10 mouse cellular contexts compared by ENCODE assay signal in the genomic region with DNA sequence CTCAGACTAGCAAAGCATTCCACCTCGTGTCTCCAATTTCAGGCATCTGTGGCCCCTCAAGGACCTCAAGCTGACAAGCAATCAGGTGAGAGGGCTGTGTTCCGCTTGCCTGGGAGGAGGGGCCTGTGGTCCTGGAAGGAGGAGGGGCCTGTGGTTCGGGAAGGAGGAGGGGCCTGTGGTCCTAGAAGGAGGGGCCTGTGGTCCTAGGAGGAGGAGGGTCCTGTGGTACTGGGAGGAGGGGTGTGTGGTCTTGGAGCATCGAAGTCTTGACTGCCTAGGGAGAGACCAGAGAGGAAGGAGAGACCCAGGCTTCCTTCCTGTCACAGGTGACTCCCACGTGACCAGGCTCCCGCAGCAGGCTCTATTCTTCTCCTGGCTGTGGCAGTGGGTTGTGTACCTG. TPM values are rescaled to one million over a fixed set of nuclear protein-coding genes. Genes with fewer than 3 reads are reported as not detected.
DNase-seq lines count a peak whose midpoint lies in the region; ATAC-seq and TF ChIP-seq lines count a peak whose summit lies in the region.
"Had no signal": no experiment of that assay in that cellular context is flagged by ENCODE, and none has a peak within 500 bp of the region (broad histone marks: within the 10 kb centered on the region; RNA-seq: fewer than 3 reads in every experiment).

No protein-coding gene starts in this region.

- no peak for TF ChIP-seq CTCF in intestine, postnatal 0 days (IDR thresholded peaks at IDR 0.05; ENCODE audit: low read depth)

- H3K4me1 ChIP-seq in intestine, embryonic 14.5 days (replicated peaks; ENCODE audit: control insufficient read depth, insufficient read depth, low read length): no peaks in the 10 kb centered on the region
- H3K4me1 ChIP-seq in intestine, postnatal 0 days (replicated peaks; ENCODE audit: control insufficient read depth, insufficient read depth, low read length): no peaks in the 10 kb centered on the region
- H3K4me1 ChIP-seq in intestine, embryonic 16.5 days (ENCODE audit: control insufficient read depth, insufficient read depth, low read length): no peaks in the 10 kb centered on the region
- peaks cover 11% of the 10 kb centered on the region; the same call in 1 of the 2 replicates for H3K4me1 ChIP-seq in neural tube, embryonic 13.5 days (replicated peaks)

- no peak overlapping the region for H3K27ac ChIP-seq in intestine, embryonic 14.5 days (ENCODE audit: low read depth)
- H3K27ac ChIP-seq in intestine, postnatal 0 days (ENCODE audit: low read depth, low read length): no peak overlapping the region
- no peak overlapping the region for H3K27ac ChIP-seq in intestine, embryonic 16.5 days (ENCODE audit: low read length)
- H3K27ac ChIP-seq in neural tube, embryonic 13.5 days (replicated peaks): no peak overlapping the region

- no peak overlapping the region for H3K9ac ChIP-seq in intestine, embryonic 14.5 days (ENCODE audit: low read length)
- H3K9ac ChIP-seq in intestine, postnatal 0 days (ENCODE audit: low read depth, low read length): no peak overlapping the region
- no peak overlapping the region for H3K9ac ChIP-seq in intestine, embryonic 16.5 days (ENCODE audit: low read depth, low read length)
- H3K9ac ChIP-seq in neural tube, embryonic 13.5 days: no peak overlapping the region

- no peak for DNase-seq in intestine, embryonic 14.5 days (ENCODE audit: low spot score)
- DNase-seq in embryo, embryonic 11 days: peak; percentile 67
- no peak for DNase-seq in left cerebral cortex, adult 18-20 months (ENCODE audit: low spot score in 2 of 2)
- no peak for DNase-seq in right cerebral cortex, postnatal 4 days
- DNase-seq in urinary bladder, postnatal 36 days (ENCODE audit: low spot score in 2 of 2): no peak

- no peak overlapping the region for H3K4me2 ChIP-seq in intestine, embryonic 14.5 days (ENCODE audit: low read length)
- no peak overlapping the region for H3K4me2 ChIP-seq in intestine, postnatal 0 days (replicated peaks; ENCODE audit: low read depth)
- H3K4me2 ChIP-seq in intestine, embryonic 16.5 days (ENCODE audit: low read depth, low read length): no peak overlapping the region
- peak overlapping the region; percentile 33 for H3K4me2 ChIP-seq in neural tube, embryonic 13.5 days

- 0 out of 2 replicates have a peak, but pooled peaks have one; percentile 12 for ATAC-seq in intestine, embryonic 14.5 days (replicated peaks; ENCODE audit: low FRiP score, low TSS enrichment, low read depth)
- ATAC-seq in intestine, postnatal 0 days: no peak
- 0 out of 2 replicates have a peak, but pooled peaks have one; percentile 17 for ATAC-seq in intestine, embryonic 16.5 days
- peak; percentile 25; the same call in 1 of the 2 replicates for ATAC-seq in neural tube, embryonic 13.5 days (ENCODE audit: low read depth)
- ATAC-seq: Patski had no signal

- no peaks in the 10 kb centered on the region for H3K9me3 ChIP-seq in intestine, embryonic 14.5 days (ENCODE audit: control insufficient read depth, low read length)
- no peaks in the 10 kb centered on the region for H3K9me3 ChIP-seq in intestine, postnatal 0 days (ENCODE audit: control insufficient read depth)
- no peaks in the 10 kb centered on the region for H3K9me3 ChIP-seq in intestine, embryonic 16.5 days (ENCODE audit: control insufficient read depth, low read length)
- H3K9me3 ChIP-seq in neural tube, embryonic 13.5 days: no peaks in the 10 kb centered on the region

- no peak overlapping the region for H3K4me3 ChIP-seq in intestine, embryonic 14.5 days (ENCODE audit: low read depth, low read length)
- H3K4me3 ChIP-seq in intestine, postnatal 0 days (ENCODE audit: low read depth, low read length): no peak overlapping the region
- H3K4me3 ChIP-seq in intestine, embryonic 16.5 days (ENCODE audit: low read length): no peak overlapping the region
- H3K4me3 ChIP-seq in neural tube, embryonic 13.5 days: no peak overlapping the region

- WGBS in intestine, embryonic 14.5 days: 5% methylated on average over 6 of the region's 6 CpGs
- WGBS in intestine, postnatal 0 days: 23% methylated on average over 6 of the region's 6 CpGs
- WGBS in intestine, embryonic 16.5 days: 17% methylated on average over 6 of the region's 6 CpGs
- 7% methylated on average over 6 of the region's 6 CpGs for WGBS in neural tube, embryonic 13.5 days

- H3K36me3 ChIP-seq in intestine, embryonic 14.5 days (ENCODE audit: control insufficient read depth, insufficient read depth, low read length): no peaks in the 10 kb centered on the region
- H3K36me3 ChIP-seq in intestine, postnatal 0 days (ENCODE audit: control insufficient read depth, insufficient read depth): peaks cover 57% of the 10 kb centered on the region; the same call in 1 of the 2 replicates
- 0 out of 2 replicates have a peak, but pooled peaks cover 3% of the 10 kb centered on the region for H3K36me3 ChIP-seq in intestine, embryonic 16.5 days (ENCODE audit: control insufficient read depth, insufficient read depth, low read length)
- H3K36me3 ChIP-seq in neural tube, embryonic 13.5 days: no peaks in the 10 kb centered on the region

- no peaks in the 10 kb centered on the region for H3K27me3 ChIP-seq in intestine, embryonic 14.5 days (replicated peaks; ENCODE audit: control insufficient read depth, insufficient read depth, low read length)
- no peaks in the 10 kb centered on the region for H3K27me3 ChIP-seq in intestine, postnatal 0 days (replicated peaks; ENCODE audit: control insufficient read depth, insufficient read depth, low read length)
- H3K27me3 ChIP-seq in intestine, embryonic 16.5 days (replicated peaks; ENCODE audit: control insufficient read depth, insufficient read depth, low read length): no peaks in the 10 kb centered on the region
- H3K27me3 ChIP-seq in neural tube, embryonic 13.5 days: no peaks in the 10 kb centered on the region
- H3K27me3 ChIP-seq: Patski had no signal

RNA-seq across cellular contexts. Expression of a gene that starts 16.7 kb away (rescaled TPM):
- polyA plus RNA-seq in intestine, embryonic 14.5 days (2014; fragmentation: Nextera tagmentation; extraction: Ambion mirVana): 0.40 and 0.54 TPM in 2 replicates
- 10.0 and 11.2 TPM in 2 replicates for polyA plus RNA-seq in intestine, postnatal 0 days (2015; fragmentation: Nextera tagmentation; extraction: Ambion mirVana)
- 3.2 and 4.3 TPM in 2 replicates for polyA plus RNA-seq in intestine, embryonic 16.5 days (2015; fragmentation: Nextera tagmentation; extraction: Ambion mirVana)
- polyA plus RNA-seq in neural tube, embryonic 13.5 days (2015; fragmentation: Nextera tagmentation; extraction: Ambion mirVana): 1.7 and 1.8 TPM in 2 replicates
- 1 to 10 TPM; 3.2 to 4.3 TPM for total RNA-seq in left cerebral cortex, adult 18-20 months (2021)

RNA-seq across cellular contexts. Expression of a gene that starts 16.9 kb away (rescaled TPM):
- 5.0 and 5.9 TPM in 2 replicates for polyA plus RNA-seq in intestine, embryonic 14.5 days (2014; fragmentation: Nextera tagmentation; extraction: Ambion mirVana)
- polyA plus RNA-seq in intestine, postnatal 0 days (2015; fragmentation: Nextera tagmentation; extraction: Ambion mirVana): 7.6 and 8.3 TPM in 2 replicates
- polyA plus RNA-seq in intestine, embryonic 16.5 days (2015; fragmentation: Nextera tagmentation; extraction: Ambion mirVana): 9.2 and 10.8 TPM in 2 replicates
- polyA plus RNA-seq in neural tube, embryonic 13.5 days (2015; fragmentation: Nextera tagmentation; extraction: Ambion mirVana): 1.2 TPM in 2 replicates
- total RNA-seq in left cerebral cortex, adult 18-20 months (2021): 10 to 100 TPM; 10.6 to 14.2 TPM

RNA-seq across cellular contexts. Expression of a gene that starts 20.1 kb away (rescaled TPM):
- not detected in 2 replicates for polyA plus RNA-seq in intestine, embryonic 14.5 days (2014; fragmentation: Nextera tagmentation; extraction: Ambion mirVana)
- polyA plus RNA-seq in intestine, postnatal 0 days (2015; fragmentation: Nextera tagmentation; extraction: Ambion mirVana): not detected in 2 replicates
- not detected in 2 replicates for polyA plus RNA-seq in intestine, embryonic 16.5 days (2015; fragmentation: Nextera tagmentation; extraction: Ambion mirVana)
- not detected in 2 replicates for polyA plus RNA-seq in neural tube, embryonic 13.5 days (2015; fragmentation: Nextera tagmentation; extraction: Ambion mirVana)
- total RNA-seq in left cerebral cortex, adult 18-20 months (2021): not detected
- total RNA-seq: liver, adult 2 months had no signal
- polyA plus RNA-seq: liver, adult 2 months; Patski had no signal

RNA-seq across cellular contexts. Expression of a gene that starts 38.8 kb away (rescaled TPM):
- 0.28 and 0.68 TPM in 2 replicates for polyA plus RNA-seq in intestine, embryonic 14.5 days (2014; fragmentation: Nextera tagmentation; extraction: Ambion mirVana)
- polyA plus RNA-seq in intestine, postnatal 0 days (2015; fragmentation: Nextera tagmentation; extraction: Ambion mirVana): 0.31 and 0.35 TPM in 2 replicates
- 0.37 and 0.61 TPM in 2 replicates for polyA plus RNA-seq in intestine, embryonic 16.5 days (2015; fragmentation: Nextera tagmentation; extraction: Ambion mirVana)
- 0.22 TPM in 1 of 2 replicates, not detected in the other for polyA plus RNA-seq in neural tube, embryonic 13.5 days (2015; fragmentation: Nextera tagmentation; extraction: Ambion mirVana)
- 1 to 10 TPM; 1.1 to 2.1 TPM for total RNA-seq in left cerebral cortex, adult 18-20 months (2021)
- total RNA-seq: liver, adult 2 months had no signal
- polyA plus RNA-seq: liver, adult 2 months had no signal

RNA-seq across cellular contexts. Expression of a gene that starts 49.4 kb away (rescaled TPM):
- polyA plus RNA-seq in intestine, embryonic 14.5 days (2014; fragmentation: Nextera tagmentation; extraction: Ambion mirVana): not detected in 2 replicates
- polyA plus RNA-seq in intestine, postnatal 0 days (2015; fragmentation: Nextera tagmentation; extraction: Ambion mirVana): 0.08 TPM in 1 of 2 replicates, not detected in the other
- polyA plus RNA-seq in intestine, embryonic 16.5 days (2015; fragmentation: Nextera tagmentation; extraction: Ambion mirVana): not detected in 2 replicates
- polyA plus RNA-seq in neural tube, embryonic 13.5 days (2015; fragmentation: Nextera tagmentation; extraction: Ambion mirVana): 0.22 TPM in 1 of 2 replicates, not detected in the other
- total RNA-seq in left cerebral cortex, adult 18-20 months (2021): under 1 TPM; 0.26 to 0.52 TPM
- total RNA-seq: liver, adult 2 months had no signal
- polyA plus RNA-seq: liver, adult 2 months; Patski had no signal
